Mouse (Mus musculus) thymus, adult 2 months (tissue): ENCODE results near the gene Mre11a.

Experiments used
- CTCF ChIP-seq: fragments of 200-500 bp; IDR thresholded peaks from 2 replicates; pipeline ENCODE4 v1.5.1; 2012; ENCODE audit warnings: mild to moderate bottlenecking, control low read depth, low read length, moderate library complexity, borderline replicate concordance; ENCODE audit not compliant: control insufficient read depth, poor library complexity, insufficient read depth; ENCODE audit errors: extremely low read depth
- POLR2A ChIP-seq: fragments of 200-500 bp; IDR thresholded peaks from 2 replicates; pipeline ENCODE4 v1.6.1; 2012; ENCODE audit warnings: mild to moderate bottlenecking, low read length, control low read depth, moderate library complexity; ENCODE audit not compliant: control insufficient read depth, poor library complexity, insufficient read depth; ENCODE audit errors: extremely low read depth

- TF ChIP-seq CTCF, result no peak
- no peak for TF ChIP-seq POLR2A
Measured at GRCm38 (mm10) chr9:14787356-14787755, 2.9 kb downstream of the Mre11a start.
